ENCODE assay signal across 8 mouse cellular contexts in genomic region chr11:32533482-32534261, GRCm38 (mm10). TPM values are rescaled to one million over a fixed set of nuclear protein-coding genes. Genes with fewer than 3 reads are reported as not detected.
A peak's percentile ranks its signal among the peaks of the same experiment; 100 is the strongest.
DNase-seq lines count a peak whose midpoint lies in the region; TF ChIP-seq lines count a peak whose summit lies in the region.

No protein-coding gene starts in this region.

- no peak for TF ChIP-seq CTCF in ES-Bruce4 (IDR thresholded peaks at IDR 0.05; ENCODE audit: low read depth, low read length)
- no peak for TF ChIP-seq CTCF in spleen, adult 2 months (IDR thresholded peaks at IDR 0.05; ENCODE audit: extremely low read depth, insufficient read depth, insufficient read length, insufficient replicate concordance)

- under 1% methylated on average over 24 of the region's 24 CpGs for WGBS in spleen, adult 2 months

- H3K36me3 ChIP-seq in ES-Bruce4 (ENCODE audit: control insufficient read depth, insufficient read depth, low read length, poor library complexity, severe bottlenecking), result no peaks in the 10 kb centered on the region
- H3K36me3 ChIP-seq in spleen, adult 2 months (ENCODE audit: control insufficient read depth, insufficient read depth, low read length), result peaks cover 2% of the 10 kb centered on the region; the same call in 1 of the 2 replicates

- peak overlapping the region; percentile 85 for H3K9ac ChIP-seq in ES-Bruce4 (ENCODE audit: low read depth, poor library complexity, severe bottlenecking)

- 0 out of 2 replicates have a peak, but pooled peaks have one; percentile 5 for TF ChIP-seq EP300 in ES-Bruce4 (IDR thresholded peaks at IDR 0.05; ENCODE audit: insufficient read depth, low read depth, low read length)

- intact Hi-C loops in left cerebral cortex, postnatal 36 days (cut with DNase I), result loop anchor here (5.0 kb wide), 1 partner anchor 81 kb away; no protein-coding TSS in a partner anchor

- no peak overlapping the region for H3K27ac ChIP-seq in ES-Bruce4 (ENCODE audit: insufficient read depth, low read length)
- peak overlapping the region; percentile 92 for H3K27ac ChIP-seq in spleen, adult 2 months (ENCODE audit: insufficient read depth, low read length)

- peak; percentile 78 for DNase-seq in A20 (ENCODE audit: low read depth, low spot score)
- peak; percentile 57 for DNase-seq in embryo, embryonic 10 days (ENCODE audit: low spot score)
- peak; percentile 44 for DNase-seq in heart, postnatal 4 days
- peak; percentile 44 to 53 for DNase-seq in left cerebral cortex, postnatal 36 days (ENCODE audit: low spot score in 2 of 2)
- peak; percentile 37 for DNase-seq in mesoderm, embryonic 11.5 days (ENCODE audit: low read depth, low spot score)
- peak; percentile 70 to 84 for DNase-seq in spleen, adult 2 months (ENCODE audit: low read depth in 1 of 2, low spot score in 2 of 2)
- no peak for DNase-seq in testis, postnatal 14 days (ENCODE audit: low spot score)

- peaks cover 3% of the 10 kb centered on the region; the same call in 1 of the 2 replicates for H3K27me3 ChIP-seq in ES-Bruce4 (ENCODE audit: control insufficient read depth, insufficient read depth, low read length, poor library complexity, severe bottlenecking)
- H3K27me3 ChIP-seq in spleen, adult 2 months (ENCODE audit: control insufficient read depth, insufficient read depth, low read length), result no peaks in the 10 kb centered on the region

- H3K9me3 ChIP-seq in ES-Bruce4 (replicated peaks; ENCODE audit: control insufficient read depth, insufficient read depth, low read length, poor library complexity, severe bottlenecking), result no peaks in the 10 kb centered on the region

- H3K4me3 ChIP-seq in ES-Bruce4 (ENCODE audit: low read depth, low read length), result peak overlapping the region; percentile 91
- peak overlapping the region; percentile 86 for H3K4me3 ChIP-seq in spleen, adult 2 months (ENCODE audit: extremely low read depth, insufficient read depth, insufficient read length)

- TF ChIP-seq POLR2A in ES-Bruce4 (IDR thresholded peaks at IDR 0.05; ENCODE audit: insufficient read depth, low read length), result no peak
- peak; percentile 80 for TF ChIP-seq POLR2A in spleen, adult 2 months (IDR thresholded peaks at IDR 0.05; ENCODE audit: low read depth, low read length)

- no peaks in the 10 kb centered on the region for H3K4me1 ChIP-seq in ES-Bruce4 (ENCODE audit: control insufficient read depth, insufficient read depth, low read length)
- peaks cover 17% of the 10 kb centered on the region; the same call in 1 of the 2 replicates for H3K4me1 ChIP-seq in spleen, adult 2 months (ENCODE audit: control insufficient read depth, insufficient read depth, insufficient read length)

RNA-seq across cellular contexts. Expression of gene Stk10, which starts 0.6 kb away (rescaled TPM):
- polyA plus RNA-seq in ES-Bruce4 (2011; ENCODE audit: insufficient read depth, insufficient read length, low read depth, missing spikeins), result 7.2 and 7.3 TPM in 2 replicates
- 10 to 100 TPM; 11.8 to 12.7 TPM for total RNA-seq in heart, postnatal 4 days (2021)
- total RNA-seq in left cerebral cortex, postnatal 36 days (2021), result 1 to 10 TPM; 6.7 to 8.7 TPM
- 82.8 and 87.0 TPM in 2 replicates for polyA plus RNA-seq in spleen, adult 2 months (2012; rRNA removed)

RNA-seq across cellular contexts. Expression of gene Efcab9, which starts 1.8 kb away (rescaled TPM):
- not detected in 2 replicates for polyA plus RNA-seq in ES-Bruce4 (2011; ENCODE audit: insufficient read depth, insufficient read length, low read depth, missing spikeins)
- under 1 TPM in 1 of 2 experiments, not detected in 1; 0.47 TPM for total RNA-seq in heart, postnatal 4 days (2021)
- total RNA-seq in left cerebral cortex, postnatal 36 days (2021), result 1 to 10 TPM in 1 of 2 experiments, under 1 TPM in 1; 0.63 to 1.8 TPM
- 0.16 and 0.54 TPM in 2 replicates for polyA plus RNA-seq in spleen, adult 2 months (2012; rRNA removed)
